Mouse (Mus musculus) MEL-GATA-1-ER (cell line): ENCODE measurements around the gene Sema5b.
"Not testable (repeated sequence)": the region's sequence is repeated elsewhere in the genome, so short reads cannot be mapped to it uniquely, and the experiment has no call there.

Experiments used
- DNase-seq: peaks from one replicate; pipeline ENCODE4 v3.0.0-alpha.2; 2012; ENCODE audit warnings: low read depth; ENCODE audit errors: extremely low read depth

The Sema5b gene

GRCm38 (mm10) chr16:35549354-35549753 is 8.4 kb downstream of the Sema5b start:
- DNase-seq = no peak

- DNase-seq = no peak
Observed at GRCm38 (mm10) chr16:35555596-35556482, 14.9 kb downstream of the Sema5b start.

- no peak for DNase-seq
Observed at GRCm38 (mm10) chr16:35557038-35557437, 16.1 kb downstream of the Sema5b start.

GRCm38 (mm10) chr16:35561541-35561940 is 20.6 kb downstream of the Sema5b start:
- DNase-seq = no peak

GRCm38 (mm10) chr16:35564246-35564905 is 23.4 kb downstream of the Sema5b start:
- no peak for DNase-seq

- not testable (repeated sequence) for DNase-seq
Observed at GRCm38 (mm10) chr16:35565601-35566000, 24.7 kb downstream of the Sema5b start.

GRCm38 (mm10) chr16:35568225-35568880 is 27.4 kb downstream of the Sema5b start:
- no peak for DNase-seq

GRCm38 (mm10) chr16:35569347-35569746 is 28.4 kb downstream of the Sema5b start:
- DNase-seq = no peak

GRCm38 (mm10) chr16:35569758-35570157 is 28.8 kb downstream of the Sema5b start:
- DNase-seq = no peak

GRCm38 (mm10) chr16:35570627-35571026 is 29.7 kb downstream of the Sema5b start:
- no peak for DNase-seq

GRCm38 (mm10) chr16:35573586-35573985 is 32.6 kb downstream of the Sema5b start:
- DNase-seq = no peak

GRCm38 (mm10) chr16:35577181-35577941 is 36.4 kb downstream of the Sema5b start:
- DNase-seq = no peak

- DNase-seq = no peak
Observed at GRCm38 (mm10) chr16:35581299-35581698, 40.4 kb downstream of the Sema5b start.

GRCm38 (mm10) chr16:35583551-35584080 is 42.7 kb downstream of the Sema5b start:
- no peak for DNase-seq

- no peak for DNase-seq
Observed at GRCm38 (mm10) chr16:35585126-35585694, 44.3 kb downstream of the Sema5b start.

GRCm38 (mm10) chr16:35587046-35587779 is 46.3 kb downstream of the Sema5b start:
- DNase-seq = no peak

- no peak for DNase-seq
Observed at GRCm38 (mm10) chr16:35587866-35588465, 47.0 kb downstream of the Sema5b start.

- no peak for DNase-seq
Observed at GRCm38 (mm10) chr16:35588731-35589151, 47.8 kb downstream of the Sema5b start.

GRCm38 (mm10) chr16:35591756-35592155 is 50.8 kb downstream of the Sema5b start:
- DNase-seq = no peak
